ENCODE assay signal across 30 mouse cellular contexts in the genomic region with DNA sequence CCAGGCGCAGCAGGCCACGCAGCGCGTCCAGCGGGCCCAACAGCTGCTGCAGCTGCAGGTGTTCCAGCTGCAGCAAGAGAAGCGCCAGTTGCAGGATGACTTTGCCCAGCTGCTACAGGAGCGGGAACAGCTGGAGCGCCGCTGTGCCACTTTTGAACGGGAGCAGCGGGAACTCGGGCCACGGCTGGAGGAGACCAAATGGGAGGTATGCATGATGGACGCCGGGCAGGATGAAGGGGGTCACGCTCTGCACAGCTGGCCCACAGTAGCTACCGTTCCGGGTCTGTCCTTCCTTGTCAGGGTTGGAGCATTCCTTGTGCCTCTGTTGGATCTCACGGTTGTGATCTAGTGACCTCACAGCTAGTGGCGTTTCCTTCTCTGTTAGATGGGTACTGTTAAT. TPM values are rescaled to one million over a fixed set of nuclear protein-coding genes. Genes with fewer than 3 reads are reported as not detected.
DNase-seq lines count a peak whose midpoint lies in the region; ATAC-seq and TF ChIP-seq lines count a peak whose summit lies in the region.
"Had no signal": no experiment of that assay in that cellular context is flagged by ENCODE, and none has a peak within 500 bp of the region (broad histone marks: within the 10 kb centered on the region; RNA-seq: fewer than 3 reads in every experiment).

No protein-coding gene starts in this region.

- H3K9me3 ChIP-seq in forebrain, embryonic 11.5 days (ENCODE audit: control insufficient read depth, low read length) = no peaks in the 10 kb centered on the region
- H3K9me3 ChIP-seq in forebrain, embryonic 12.5 days = no peaks in the 10 kb centered on the region
- no peaks in the 10 kb centered on the region for H3K9me3 ChIP-seq in lung, embryonic 14.5 days (ENCODE audit: low read depth, low read length)
- no peaks in the 10 kb centered on the region for H3K9me3 ChIP-seq in ES-Bruce4 (replicated peaks; ENCODE audit: control insufficient read depth, insufficient read depth, low read length, poor library complexity, severe bottlenecking)
- H3K9me3 ChIP-seq in embryonic facial prominence, embryonic 10.5 days = no peaks in the 10 kb centered on the region
- H3K9me3 ChIP-seq in liver, postnatal 0 days (ENCODE audit: low read length) = no peaks in the 10 kb centered on the region
- H3K9me3 ChIP-seq: forebrain, embryonic 13.5 days; heart, embryonic 10.5 days; heart, embryonic 15.5 days; hindbrain, embryonic 12.5 days; limb, embryonic 12.5 days had no signal

- TF ChIP-seq POLR2A in ES-Bruce4 (IDR thresholded peaks at IDR 0.05; ENCODE audit: insufficient read depth, low read length) = no peak

- H3K4me2 ChIP-seq in forebrain, embryonic 11.5 days (ENCODE audit: low read depth, low read length, severe bottlenecking) = no peak overlapping the region
- H3K4me2 ChIP-seq in forebrain, embryonic 12.5 days = no peak overlapping the region
- H3K4me2 ChIP-seq in lung, embryonic 14.5 days = no peak overlapping the region
- no peak overlapping the region for H3K4me2 ChIP-seq in liver, postnatal 0 days (ENCODE audit: low read depth, low read length)
- H3K4me2 ChIP-seq: forebrain, embryonic 13.5 days; heart, embryonic 15.5 days; hindbrain, embryonic 12.5 days; limb, embryonic 12.5 days; liver, embryonic 11.5 days had no signal

- TF ChIP-seq EP300 in ES-Bruce4 (IDR thresholded peaks at IDR 0.05; ENCODE audit: insufficient read depth, low read depth, low read length) = no peak
- no peak for TF ChIP-seq EP300 in liver, postnatal 0 days (IDR thresholded peaks at IDR 0.05; ENCODE audit: low read depth)

- H3K4me1 ChIP-seq in forebrain, embryonic 11.5 days (replicated peaks; ENCODE audit: control insufficient read depth, insufficient read depth, low read length) = peaks cover 6% of the 10 kb centered on the region
- H3K4me1 ChIP-seq in forebrain, embryonic 12.5 days = peaks cover 34% of the 10 kb centered on the region
- H3K4me1 ChIP-seq in lung, embryonic 14.5 days (ENCODE audit: insufficient read depth) = peaks cover 16% of the 10 kb centered on the region
- peaks cover 15% of the 10 kb centered on the region for H3K4me1 ChIP-seq in ES-Bruce4 (ENCODE audit: control insufficient read depth, insufficient read depth, low read length)
- peaks cover 62% of the 10 kb centered on the region for H3K4me1 ChIP-seq in embryonic facial prominence, embryonic 10.5 days
- H3K4me1 ChIP-seq in liver, postnatal 0 days (ENCODE audit: insufficient read depth) = no peaks in the 10 kb centered on the region

- peak; percentile 58 for DNase-seq in forebrain, embryonic 11.5 days (ENCODE audit: low spot score)
- DNase-seq in lung, embryonic 14.5 days = peak; percentile 39
- no peak for DNase-seq in lung, postnatal 10 days
- peak; percentile 16 for DNase-seq in embryonic facial prominence, embryonic 10.5 days (ENCODE audit: low spot score)
- DNase-seq in liver, postnatal 0 days = no peak
- DNase-seq in spleen, postnatal 4 days (ENCODE audit: low spot score in 2 of 2) = no peak
- DNase-seq: adrenal gland, postnatal 14 days; B cell, adult 2 months; cerebellum, adult 18-20 months; cerebellum, postnatal 36 days; gastrocnemius, postnatal 25 days; heart, adult 11 months; heart, postnatal 36 days; kidney, adult 2 months; midbrain, embryonic 14.5 days; right cerebral cortex, postnatal 25 days had no signal

- H3K27ac ChIP-seq in forebrain, embryonic 11.5 days (ENCODE audit: low read depth, low read length) = no peak overlapping the region
- H3K27ac ChIP-seq in forebrain, embryonic 12.5 days = no peak overlapping the region
- no peak overlapping the region for H3K27ac ChIP-seq in lung, embryonic 14.5 days (ENCODE audit: low read depth)
- no peak overlapping the region for H3K27ac ChIP-seq in ES-Bruce4 (ENCODE audit: insufficient read depth, low read length)
- H3K27ac ChIP-seq in embryonic facial prominence, embryonic 10.5 days (replicated peaks) = no peak overlapping the region
- H3K27ac ChIP-seq in liver, postnatal 0 days (ENCODE audit: low read depth) = no peak overlapping the region
- H3K27ac ChIP-seq: forebrain, embryonic 13.5 days; heart, embryonic 10.5 days; heart, embryonic 15.5 days; hindbrain, embryonic 12.5 days; kidney, postnatal 0 days; limb, embryonic 12.5 days; macrophage had no signal

- H3K4me3 ChIP-seq in forebrain, embryonic 11.5 days (ENCODE audit: low read depth, low read length) = no peak overlapping the region
- no peak overlapping the region for H3K4me3 ChIP-seq in forebrain, embryonic 12.5 days (replicated peaks)
- H3K4me3 ChIP-seq in lung, embryonic 14.5 days (ENCODE audit: low read depth, low read length) = no peak overlapping the region
- H3K4me3 ChIP-seq in ES-Bruce4 (ENCODE audit: low read depth, low read length) = peak overlapping the region; percentile 15
- no peak overlapping the region for H3K4me3 ChIP-seq in embryonic facial prominence, embryonic 10.5 days
- H3K4me3 ChIP-seq in liver, postnatal 0 days (ENCODE audit: low read depth, low read length) = no peak overlapping the region
- H3K4me3 ChIP-seq: erythroblast, embryonic 14.5 days; forebrain, embryonic 13.5 days; heart, embryonic 10.5 days; heart, embryonic 15.5 days; hindbrain, embryonic 12.5 days; limb, embryonic 12.5 days had no signal

- 94% methylated on average over 20 of the region's 20 CpGs for WGBS in forebrain, embryonic 11.5 days
- 92% methylated on average over 20 of the region's 20 CpGs for WGBS in forebrain, embryonic 12.5 days
- 83% methylated on average over 20 of the region's 20 CpGs for WGBS in lung, embryonic 14.5 days
- 93% methylated on average over 20 of the region's 20 CpGs for WGBS in embryonic facial prominence, embryonic 10.5 days
- WGBS in liver, postnatal 0 days (ENCODE audit: insufficient replicate concordance) = 91% methylated on average over 20 of the region's 20 CpGs

- TF ChIP-seq CTCF in lung, embryonic 14.5 days (IDR thresholded peaks at IDR 0.05; ENCODE audit: low read depth) = no peak
- no peak for TF ChIP-seq CTCF in ES-Bruce4 (IDR thresholded peaks at IDR 0.05; ENCODE audit: low read depth, low read length)
- TF ChIP-seq CTCF in liver, postnatal 0 days (IDR thresholded peaks at IDR 0.05; ENCODE audit: low read depth) = no peak

- no peaks in the 10 kb centered on the region for H3K27me3 ChIP-seq in forebrain, embryonic 11.5 days (ENCODE audit: control insufficient read depth, insufficient read depth, low read length)
- H3K27me3 ChIP-seq in forebrain, embryonic 12.5 days = no peaks in the 10 kb centered on the region
- H3K27me3 ChIP-seq in lung, embryonic 14.5 days (ENCODE audit: insufficient read depth, low read length) = no peaks in the 10 kb centered on the region
- H3K27me3 ChIP-seq in ES-Bruce4 (ENCODE audit: control insufficient read depth, insufficient read depth, low read length, poor library complexity, severe bottlenecking) = no peaks in the 10 kb centered on the region
- H3K27me3 ChIP-seq in embryonic facial prominence, embryonic 10.5 days (replicated peaks; ENCODE audit: low read depth, poor library complexity, severe bottlenecking) = no peaks in the 10 kb centered on the region
- H3K27me3 ChIP-seq in liver, postnatal 0 days (ENCODE audit: insufficient read depth, low read length) = no peaks in the 10 kb centered on the region
- H3K27me3 ChIP-seq: forebrain, embryonic 13.5 days; heart, embryonic 15.5 days; hindbrain, embryonic 12.5 days; limb, embryonic 12.5 days; Patski had no signal

- no peak overlapping the region for H3K9ac ChIP-seq in forebrain, embryonic 11.5 days (ENCODE audit: low read length)
- H3K9ac ChIP-seq in forebrain, embryonic 12.5 days = no peak overlapping the region
- H3K9ac ChIP-seq in lung, embryonic 14.5 days = no peak overlapping the region
- H3K9ac ChIP-seq in ES-Bruce4 (ENCODE audit: low read depth, poor library complexity, severe bottlenecking) = no peak overlapping the region
- H3K9ac ChIP-seq in liver, postnatal 0 days (replicated peaks) = no peak overlapping the region
- H3K9ac ChIP-seq: forebrain, embryonic 13.5 days; heart, embryonic 15.5 days; hindbrain, embryonic 12.5 days; limb, embryonic 12.5 days had no signal

- ATAC-seq in forebrain, embryonic 11.5 days (replicated peaks; ENCODE audit: low FRiP score) = no peak
- ATAC-seq in forebrain, embryonic 12.5 days (ENCODE audit: low FRiP score) = no peak
- ATAC-seq in lung, embryonic 14.5 days (ENCODE audit: insufficient read depth) = no peak
- no peak for ATAC-seq in liver, postnatal 0 days
- ATAC-seq: forebrain, embryonic 13.5 days; lung, postnatal 0 days; Patski had no signal

- H3K36me3 ChIP-seq in forebrain, embryonic 11.5 days (ENCODE audit: control insufficient read depth, insufficient read depth, low read length) = peaks cover 23% of the 10 kb centered on the region
- H3K36me3 ChIP-seq in forebrain, embryonic 12.5 days (replicated peaks) = peaks cover 71% of the 10 kb centered on the region
- H3K36me3 ChIP-seq in lung, embryonic 14.5 days (ENCODE audit: insufficient read depth) = peaks cover 74% of the 10 kb centered on the region
- 0 out of 2 replicates have a peak, but pooled peaks cover 2% of the 10 kb centered on the region for H3K36me3 ChIP-seq in ES-Bruce4 (ENCODE audit: control insufficient read depth, insufficient read depth, low read length, poor library complexity, severe bottlenecking)
- peaks cover 98% of the 10 kb centered on the region for H3K36me3 ChIP-seq in embryonic facial prominence, embryonic 10.5 days (replicated peaks)
- H3K36me3 ChIP-seq in liver, postnatal 0 days (replicated peaks; ENCODE audit: insufficient read depth, low read length) = peaks cover 8% of the 10 kb centered on the region; the same call in 1 of the 2 replicates

RNA-seq across cellular contexts. Expression of a gene that starts 10.6 kb away (rescaled TPM):
- polyA plus RNA-seq in forebrain, embryonic 11.5 days (2014; fragmentation: Nextera tagmentation; extraction: Ambion mirVana) = 52.7 and 56.9 TPM in 2 replicates
- 48.7 and 51.4 TPM in 2 replicates for polyA plus RNA-seq in forebrain, embryonic 12.5 days (2016; fragmentation: Nextera tagmentation; extraction: Ambion mirVana)
- polyA plus RNA-seq in lung, embryonic 14.5 days (2014; fragmentation: Nextera tagmentation; extraction: Ambion mirVana) = 68.5 and 75.4 TPM in 2 replicates
- polyA plus RNA-seq in ES-Bruce4 (2011; ENCODE audit: insufficient read depth, insufficient read length, low read depth, missing spikeins) = 39.9 and 48.2 TPM in 2 replicates
- polyA plus RNA-seq in embryonic facial prominence, embryonic 10.5 days (2016; fragmentation: Nextera tagmentation; extraction: Ambion mirVana) = 69.8 and 75.0 TPM in 2 replicates
- 5.7 and 7.2 TPM in 2 replicates for polyA plus RNA-seq in liver, postnatal 0 days (2015; fragmentation: Nextera tagmentation; extraction: Ambion mirVana)

RNA-seq across cellular contexts. Expression of a gene that starts 18.5 kb away (rescaled TPM):
- 71.4 and 78.1 TPM in 2 replicates for polyA plus RNA-seq in forebrain, embryonic 11.5 days (2014; fragmentation: Nextera tagmentation; extraction: Ambion mirVana)
- 71.0 and 75.8 TPM in 2 replicates for polyA plus RNA-seq in forebrain, embryonic 12.5 days (2016; fragmentation: Nextera tagmentation; extraction: Ambion mirVana)
- 61.3 and 63.6 TPM in 2 replicates for polyA plus RNA-seq in lung, embryonic 14.5 days (2014; fragmentation: Nextera tagmentation; extraction: Ambion mirVana)
- 32.5 and 34.0 TPM in 2 replicates for polyA plus RNA-seq in ES-Bruce4 (2011; ENCODE audit: insufficient read depth, insufficient read length, low read depth, missing spikeins)
- polyA plus RNA-seq in embryonic facial prominence, embryonic 10.5 days (2016; fragmentation: Nextera tagmentation; extraction: Ambion mirVana) = 70.6 and 74.8 TPM in 2 replicates
- polyA plus RNA-seq in liver, postnatal 0 days (2015; fragmentation: Nextera tagmentation; extraction: Ambion mirVana) = 43.6 and 43.8 TPM in 2 replicates

RNA-seq across cellular contexts. Expression of a gene that starts 19.3 kb away (rescaled TPM):
- polyA plus RNA-seq in forebrain, embryonic 11.5 days (2014; fragmentation: Nextera tagmentation; extraction: Ambion mirVana) = 18.4 and 19.9 TPM in 2 replicates
- polyA plus RNA-seq in forebrain, embryonic 12.5 days (2016; fragmentation: Nextera tagmentation; extraction: Ambion mirVana) = 23.5 and 23.9 TPM in 2 replicates
- 13.0 and 14.8 TPM in 2 replicates for polyA plus RNA-seq in lung, embryonic 14.5 days (2014; fragmentation: Nextera tagmentation; extraction: Ambion mirVana)
- polyA plus RNA-seq in ES-Bruce4 (2011; ENCODE audit: insufficient read depth, insufficient read length, low read depth, missing spikeins) = 23.2 and 24.5 TPM in 2 replicates
- polyA plus RNA-seq in embryonic facial prominence, embryonic 10.5 days (2016; fragmentation: Nextera tagmentation; extraction: Ambion mirVana) = 40.9 and 41.8 TPM in 2 replicates
- 9.9 and 10.6 TPM in 2 replicates for polyA plus RNA-seq in liver, postnatal 0 days (2015; fragmentation: Nextera tagmentation; extraction: Ambion mirVana)

RNA-seq across cellular contexts. Expression of a gene that starts 20.7 kb away (rescaled TPM):
- polyA plus RNA-seq in forebrain, embryonic 11.5 days (2014; fragmentation: Nextera tagmentation; extraction: Ambion mirVana) = 0.61 and 0.63 TPM in 2 replicates
- 0.45 and 0.50 TPM in 2 replicates for polyA plus RNA-seq in forebrain, embryonic 12.5 days (2016; fragmentation: Nextera tagmentation; extraction: Ambion mirVana)
- polyA plus RNA-seq in lung, embryonic 14.5 days (2014; fragmentation: Nextera tagmentation; extraction: Ambion mirVana) = 0.39 TPM in 2 replicates
- 0.97 and 1.3 TPM in 2 replicates for polyA plus RNA-seq in ES-Bruce4 (2011; ENCODE audit: insufficient read depth, insufficient read length, low read depth, missing spikeins)
- 0.27 and 0.65 TPM in 2 replicates for polyA plus RNA-seq in embryonic facial prominence, embryonic 10.5 days (2016; fragmentation: Nextera tagmentation; extraction: Ambion mirVana)
- not detected in 2 replicates for polyA plus RNA-seq in liver, postnatal 0 days (2015; fragmentation: Nextera tagmentation; extraction: Ambion mirVana)
- polyA plus RNA-seq: erythroblast, embryonic 14.5 days; liver, embryonic 11.5 days; liver, embryonic 16.5 days; macrophage had no signal

RNA-seq across cellular contexts. Expression of a gene that starts 22.5 kb away (rescaled TPM):
- polyA plus RNA-seq in forebrain, embryonic 11.5 days (2014; fragmentation: Nextera tagmentation; extraction: Ambion mirVana) = 15.4 and 18.7 TPM in 2 replicates
- polyA plus RNA-seq in forebrain, embryonic 12.5 days (2016; fragmentation: Nextera tagmentation; extraction: Ambion mirVana) = 30.3 and 30.4 TPM in 2 replicates
- 18.3 and 19.6 TPM in 2 replicates for polyA plus RNA-seq in lung, embryonic 14.5 days (2014; fragmentation: Nextera tagmentation; extraction: Ambion mirVana)
- polyA plus RNA-seq in ES-Bruce4 (2011; ENCODE audit: insufficient read depth, insufficient read length, low read depth, missing spikeins) = 13.4 and 15.6 TPM in 2 replicates
- 7.7 and 9.8 TPM in 2 replicates for polyA plus RNA-seq in embryonic facial prominence, embryonic 10.5 days (2016; fragmentation: Nextera tagmentation; extraction: Ambion mirVana)
- polyA plus RNA-seq in liver, postnatal 0 days (2015; fragmentation: Nextera tagmentation; extraction: Ambion mirVana) = 2.5 and 2.8 TPM in 2 replicates

Comparison
In these comparisons a context has a peak if more than half of its experiments do, and no peak if none do; other contexts are left out.
1. DNase-seq: peak in forebrain, embryonic 11.5 days (single experiment), lung, embryonic 14.5 days (single experiment) and embryonic facial prominence, embryonic 10.5 days (single experiment); none in lung, postnatal 10 days (single experiment), liver, postnatal 0 days (single experiment) and spleen, postnatal 4 days (0 of 2).